Mouse (Mus musculus): ENCODE results near the gene Ror1.

Ror1 gene

GRCm38 (mm10) chr4:100211331-100211730, 115.7 kb downstream of the Ror1 start:
- in situ Hi-C loops (cut with MboI, MseI), result no loop called here

DNA sequence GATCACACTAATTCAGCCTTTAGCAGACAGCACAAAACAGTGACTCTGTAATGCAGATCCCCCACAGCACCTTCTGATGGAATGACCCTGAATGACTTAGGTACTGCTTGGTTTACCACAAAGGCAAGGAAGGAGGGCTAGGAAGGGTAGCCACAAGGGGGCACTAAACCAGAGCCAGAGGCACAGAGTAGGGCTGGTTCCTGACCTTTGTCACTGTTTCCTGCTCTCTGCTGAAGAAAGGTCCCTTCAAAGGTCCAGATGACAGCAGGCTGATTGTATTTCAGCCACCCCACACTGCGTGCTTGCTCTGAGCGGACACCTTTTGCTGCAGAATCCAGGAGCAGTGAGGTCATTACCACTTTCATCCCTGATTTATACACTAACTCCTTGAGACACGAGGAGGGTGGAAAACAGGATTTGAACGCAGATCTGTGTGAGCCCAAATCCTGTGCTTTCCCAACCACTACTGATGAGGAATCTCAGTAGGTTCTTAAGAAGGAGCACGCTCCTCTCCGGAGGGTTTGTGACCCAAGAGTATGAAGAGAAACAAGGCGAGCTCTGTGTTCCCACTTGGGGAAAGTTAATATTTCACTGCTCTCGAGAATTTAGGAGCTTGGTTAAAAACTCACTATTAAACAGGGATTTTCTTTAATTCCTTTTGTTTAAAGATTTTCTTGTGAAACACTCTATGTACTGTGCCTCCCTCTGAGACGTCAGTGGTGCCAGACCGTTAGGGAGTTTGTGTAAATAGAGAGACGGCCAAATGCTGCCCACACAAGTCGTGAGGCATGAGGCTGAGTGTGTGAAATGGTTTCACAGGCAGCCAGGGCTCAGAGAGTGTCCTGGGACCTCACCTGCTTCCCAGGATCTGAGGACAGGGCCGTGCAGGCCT, 119.0 kb downstream of the Ror1 start:
- in situ Hi-C loops (cut with MboI, MseI), result no loop called here

DNA sequence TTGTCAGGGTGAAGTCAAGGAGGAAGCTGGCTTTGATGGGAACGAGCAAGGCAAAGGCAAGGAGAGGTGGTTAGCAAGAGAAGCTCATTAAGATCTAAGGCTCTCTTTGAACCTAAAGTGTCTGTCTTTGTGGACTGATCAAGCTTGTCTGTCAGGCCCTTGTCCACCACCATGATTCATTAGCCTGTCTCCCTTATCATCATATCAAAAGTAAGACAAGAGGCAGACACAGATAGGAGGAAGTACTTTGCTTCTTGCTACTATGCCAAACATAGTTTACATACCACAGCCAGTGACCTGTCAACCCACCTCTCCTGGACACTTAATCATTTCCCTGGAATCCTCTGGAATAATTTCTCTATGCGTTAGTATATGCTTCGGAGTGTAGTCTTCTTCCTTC, 121.0 kb downstream of the Ror1 start:
- in situ Hi-C loops (cut with MboI, MseI), result no loop called here

DNA sequence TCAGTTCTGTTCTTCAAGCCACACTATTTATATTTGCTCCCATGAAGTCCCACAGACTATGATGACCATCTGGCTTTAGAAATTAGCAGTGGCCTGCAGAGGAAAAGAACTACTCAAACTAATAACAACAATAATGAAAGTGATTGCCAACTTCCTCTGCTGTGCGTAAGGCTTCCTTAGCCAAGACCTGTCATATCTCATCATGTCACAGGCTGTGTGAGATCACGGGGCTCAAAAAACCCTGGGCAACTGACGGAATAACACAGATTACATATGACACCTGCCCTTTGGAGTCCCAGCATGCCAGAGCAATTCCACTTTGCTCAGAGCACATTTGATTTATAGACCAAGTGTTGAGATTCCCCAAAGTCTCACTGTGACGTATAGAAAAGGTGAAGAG, 123.4 kb downstream of the Ror1 start:
- in situ Hi-C loops (cut with MboI, MseI), result no loop called here

DNA sequence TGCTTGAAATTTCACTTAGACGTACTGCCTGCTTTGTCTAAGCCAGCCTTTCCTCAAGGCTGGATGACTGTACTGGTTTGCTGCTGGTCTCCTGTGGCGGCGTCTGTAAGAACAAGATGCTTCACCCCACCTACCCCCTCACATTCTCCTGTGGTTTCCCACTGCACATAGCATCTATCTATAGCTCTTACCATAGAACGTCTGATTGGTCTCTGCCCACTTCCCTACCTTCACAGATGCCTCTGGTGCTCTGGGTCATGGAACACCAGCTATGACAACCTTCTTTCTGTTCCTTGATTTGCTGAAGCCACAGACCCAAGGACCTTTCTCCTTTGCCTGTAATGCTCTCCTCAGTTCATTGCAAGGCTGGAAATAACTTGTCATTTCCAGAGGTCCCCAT, 124.0 kb downstream of the Ror1 start:
- in situ Hi-C loops (cut with MboI, MseI), result no loop called here

GRCm38 (mm10) chr4:100221978-100222737, 126.6 kb downstream of the Ror1 start:
- in situ Hi-C loops (cut with MboI, MseI), result no loop called here

DNA sequence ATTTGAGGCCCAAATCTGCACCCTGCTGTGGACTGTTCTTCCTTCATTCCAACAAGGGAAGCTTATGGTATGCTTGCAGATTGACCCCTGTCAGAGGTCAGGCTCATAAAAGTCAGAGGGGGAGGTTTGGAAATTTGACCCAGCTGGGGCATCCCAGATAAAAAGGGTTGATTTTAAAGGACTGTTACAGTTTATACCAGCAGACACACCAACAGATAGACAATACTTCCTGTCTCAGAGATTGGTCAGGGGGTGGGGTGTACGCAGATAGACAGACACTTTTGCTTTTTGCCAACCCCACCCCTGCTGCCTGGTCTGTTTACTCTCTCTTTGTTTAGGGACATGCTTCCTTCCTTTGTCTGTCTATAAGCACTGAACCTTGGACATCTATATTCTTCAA, 127.9 kb downstream of the Ror1 start:
- in situ Hi-C loops (cut with MboI, MseI), result no loop called here

DNA sequence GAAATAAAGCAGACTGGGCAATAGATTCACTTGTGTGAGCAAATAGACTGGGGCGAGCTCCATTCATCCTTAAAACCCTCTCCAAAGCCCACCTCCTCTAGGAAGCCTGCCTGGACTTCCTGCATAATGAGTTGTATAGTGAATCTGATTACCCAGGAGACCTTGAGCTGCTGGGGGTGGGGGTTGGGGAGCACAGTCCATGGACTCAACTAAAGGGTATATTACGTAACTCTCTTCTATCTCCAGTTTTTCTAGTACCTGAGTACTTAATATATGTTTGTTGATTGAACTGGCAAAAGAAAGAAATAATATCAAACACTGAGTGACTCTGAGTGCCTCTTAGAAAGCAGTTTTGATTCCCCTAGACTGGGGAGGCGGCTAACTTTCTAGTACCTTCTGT, 128.4 kb downstream of the Ror1 start:
- in situ Hi-C loops (cut with MboI, MseI), result no loop called here

DNA sequence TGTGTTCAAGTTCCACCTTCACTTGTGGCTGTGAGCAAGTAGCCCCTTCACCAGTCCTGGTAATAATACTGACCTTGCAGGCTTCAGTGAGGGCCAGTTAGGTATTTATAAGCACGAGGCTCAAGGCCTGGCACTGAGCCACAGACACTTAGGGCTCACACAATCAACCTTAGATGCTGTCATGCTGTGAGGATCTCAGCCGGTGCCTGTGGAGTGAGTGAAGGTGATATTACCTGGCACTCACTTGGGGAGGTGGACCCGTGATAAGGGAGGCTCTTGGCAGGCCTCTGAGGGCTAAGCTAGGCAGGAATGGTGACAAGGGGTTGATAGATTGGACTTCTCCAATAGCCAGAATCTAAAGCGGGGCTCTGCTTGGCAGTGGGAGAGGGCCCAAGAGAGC, 131.0 kb downstream of the Ror1 start:
- in situ Hi-C loops (cut with MboI, MseI), result no loop called here

DNA sequence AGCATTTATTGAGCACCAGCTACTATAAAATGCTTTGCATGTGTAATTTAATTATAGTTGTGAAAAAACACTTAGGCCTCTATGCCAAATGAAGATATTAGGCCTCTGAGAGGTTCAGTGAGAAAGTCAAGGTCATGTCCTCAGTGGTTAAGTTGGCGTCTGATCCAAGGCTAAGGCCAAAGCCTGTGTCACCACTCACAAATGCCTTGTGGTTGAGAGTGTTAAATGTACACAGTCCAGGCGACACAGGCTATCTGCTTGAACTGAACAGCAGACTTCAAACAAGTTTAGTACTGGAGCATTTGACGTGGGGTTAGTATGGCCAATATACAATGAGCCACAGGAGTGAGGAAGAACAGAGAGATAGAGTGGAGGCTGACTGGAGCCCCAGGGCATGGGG, 132.5 kb downstream of the Ror1 start:
- in situ Hi-C loops (cut with MboI, MseI), result no loop called here

- in situ Hi-C loops (cut with MboI, MseI), result no loop called here
Observed at GRCm38 (mm10) chr4:100230245-100230644, 134.7 kb downstream of the Ror1 start.

DNA sequence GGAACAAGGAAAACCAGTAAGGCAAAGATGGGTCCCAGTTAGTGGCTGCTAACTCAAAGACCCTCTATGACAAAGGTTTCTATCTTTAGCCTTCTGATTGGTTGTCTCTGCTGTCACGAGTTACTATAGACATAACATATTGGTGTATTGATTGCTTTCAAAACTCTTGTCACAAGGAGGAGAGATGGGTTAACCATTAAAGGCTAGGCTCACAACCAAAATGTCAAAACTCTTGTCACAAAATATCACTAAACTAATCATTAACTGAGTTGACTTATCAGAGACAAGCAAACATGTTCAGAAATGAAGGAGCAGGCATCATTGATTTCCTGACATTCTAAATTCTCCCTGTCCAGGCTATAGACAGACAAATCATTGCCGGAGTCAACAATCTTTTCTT, 135.4 kb downstream of the Ror1 start:
- in situ Hi-C loops (cut with MboI, MseI), result no loop called here

DNA sequence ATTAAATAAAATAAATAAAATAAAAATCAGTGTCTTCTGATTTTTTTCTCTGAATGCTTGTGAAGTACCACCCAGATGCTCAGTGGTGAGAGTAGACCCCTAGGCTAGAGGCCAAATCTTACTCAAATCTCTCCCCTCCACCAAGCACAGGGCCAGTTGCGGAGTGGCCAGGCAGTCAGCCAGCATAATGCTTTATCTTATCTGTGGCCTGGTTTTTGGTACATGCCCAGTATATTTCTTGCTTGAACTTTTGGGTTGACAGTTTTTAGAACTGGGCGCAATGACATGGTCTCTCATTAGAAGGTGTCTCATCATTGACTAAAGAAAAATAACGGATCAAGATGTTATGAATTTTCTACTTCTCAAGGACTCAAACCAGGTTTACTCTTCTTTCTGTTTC, 136.3 kb downstream of the Ror1 start:
- in situ Hi-C loops (cut with MboI, MseI), result no loop called here

DNA sequence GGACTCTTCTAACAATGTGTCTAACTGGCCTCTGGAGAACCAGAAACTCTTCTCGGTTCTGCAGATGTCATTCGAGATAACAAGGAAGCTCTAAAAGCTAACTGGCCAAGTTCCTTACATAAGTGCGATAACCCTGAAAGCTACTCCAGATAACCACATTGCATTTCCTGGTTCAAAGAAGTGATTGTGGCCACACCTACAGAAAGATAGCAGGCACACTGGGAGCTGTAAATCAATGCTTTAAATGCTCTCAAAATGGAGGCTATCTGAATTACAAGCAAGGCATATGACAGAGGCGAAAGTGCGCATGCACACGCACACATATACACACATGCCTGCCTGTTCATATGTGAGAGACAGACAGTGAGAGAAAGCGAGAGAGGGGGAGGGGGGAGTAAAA, 136.9 kb downstream of the Ror1 start:
- in situ Hi-C loops (cut with MboI, MseI), result no loop called here

DNA sequence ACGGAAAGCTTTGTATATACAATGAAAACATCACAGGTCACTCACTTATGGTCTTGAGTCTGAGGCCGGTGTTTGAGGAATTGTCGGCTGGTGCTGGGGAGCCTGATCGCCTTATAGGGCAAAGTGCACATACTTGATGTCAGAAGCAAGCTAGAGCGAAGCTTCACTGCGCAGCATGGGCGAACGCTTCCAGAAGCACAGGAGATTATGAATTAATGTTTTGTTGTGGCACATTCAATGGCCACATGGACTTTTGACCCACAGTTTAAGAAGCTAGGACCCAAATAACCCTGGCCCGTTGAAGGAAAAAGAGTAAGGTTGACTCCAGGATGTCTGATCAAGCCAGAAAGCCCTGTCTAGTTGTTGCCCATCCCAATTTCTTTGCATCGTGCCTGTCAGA, 138.2 kb downstream of the Ror1 start:
- in situ Hi-C loops (cut with MboI, MseI), result no loop called here

GRCm38 (mm10) chr4:100236339-100236738, 140.7 kb downstream of the Ror1 start:
- in situ Hi-C loops (cut with MboI, MseI), result no loop called here

DNA sequence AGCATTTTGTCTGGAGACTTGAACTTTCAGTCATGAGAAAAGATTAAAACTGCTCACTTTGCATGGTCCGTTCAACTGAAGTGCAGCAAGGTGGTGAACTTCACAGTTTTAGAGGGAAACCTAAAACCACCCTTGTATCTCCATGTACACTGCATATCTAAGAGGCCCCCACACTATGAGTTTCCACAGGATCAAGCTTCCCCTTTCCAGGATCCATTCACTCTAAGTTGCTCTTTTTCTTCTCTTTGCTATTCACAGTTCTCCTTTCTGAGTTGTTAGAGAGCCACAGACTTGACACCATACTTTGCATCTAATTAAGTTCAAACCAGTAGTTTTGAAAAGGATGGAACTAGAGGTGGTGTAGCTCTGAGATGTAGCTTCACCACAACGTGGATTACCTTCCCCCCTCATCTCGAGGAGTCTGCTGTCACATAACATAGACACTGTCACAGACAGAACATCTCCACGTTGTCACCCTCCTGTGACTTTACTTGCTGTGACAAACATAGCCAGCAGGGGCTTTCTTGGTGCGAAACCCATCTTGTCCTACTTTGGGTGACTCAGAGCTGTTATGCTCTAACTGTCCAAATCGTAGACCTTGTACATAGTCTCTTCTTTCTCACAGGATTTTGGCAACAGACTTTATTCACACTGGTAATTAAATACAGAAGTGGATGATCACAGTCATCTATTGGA, 146.6 kb downstream of the Ror1 start:
- in situ Hi-C loops (cut with MboI, MseI), result no loop called here

GRCm38 (mm10) chr4:100244250-100244649, 148.7 kb downstream of the Ror1 start:
- in situ Hi-C loops (cut with MboI, MseI), result no loop called here

GRCm38 (mm10) chr4:100244701-100245100, 149.1 kb downstream of the Ror1 start:
- in situ Hi-C loops (cut with MboI, MseI), result no loop called here

DNA sequence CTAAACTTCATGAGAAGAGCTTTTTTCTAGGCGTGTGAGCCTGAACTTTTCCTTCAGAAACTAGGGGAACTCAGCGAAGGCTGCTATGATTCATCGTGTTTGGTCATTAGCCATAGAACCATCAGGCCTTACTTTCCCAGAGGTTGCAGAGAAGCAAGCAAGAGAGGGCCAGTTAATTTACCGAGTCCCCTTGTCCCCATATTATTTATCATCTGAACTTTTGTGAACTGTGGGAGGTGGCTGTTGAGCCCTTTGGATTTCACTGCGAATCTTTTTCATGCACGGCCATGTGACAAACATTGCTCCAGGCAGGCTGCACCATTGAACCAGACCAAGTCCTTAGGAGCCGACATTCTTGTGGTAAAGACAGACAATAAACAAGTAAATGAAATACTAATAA, 152.2 kb downstream of the Ror1 start:
- in situ Hi-C loops (cut with MboI, MseI), result no loop called here

- in situ Hi-C loops (cut with MboI, MseI), result no loop called here
Observed at GRCm38 (mm10) chr4:100248273-100248672, 152.7 kb downstream of the Ror1 start.

DNA sequence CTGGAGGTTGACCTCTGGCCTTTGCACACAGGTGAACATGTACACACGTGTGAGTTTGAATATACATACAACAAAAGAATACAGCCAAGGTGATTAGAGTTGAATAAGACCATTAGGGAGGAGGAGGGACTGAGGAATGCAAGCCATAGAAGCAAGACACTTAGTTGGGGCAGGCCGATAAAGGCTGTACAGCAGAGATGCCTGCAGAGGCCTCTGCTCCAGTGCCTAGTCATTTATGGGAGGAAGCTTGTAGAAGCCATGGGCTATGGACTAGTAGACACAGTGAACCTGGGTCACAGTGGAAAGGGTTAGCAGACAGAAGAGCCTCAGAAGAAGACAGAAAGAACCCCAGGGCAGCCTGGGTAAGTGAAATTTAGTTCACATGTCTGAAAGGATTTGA, 155.7 kb downstream of the Ror1 start:
- in situ Hi-C loops (cut with MboI, MseI), result no loop called here
